Mouse (Mus musculus) left cerebral cortex, postnatal 10 days (tissue): ENCODE measurements at regions not wholly inside any gene's neighbourhood (a gene's known extent, or its start where the extent isn't known, plus 50 kb on each side); places are given as distances from the start of the nearest gene placed in this dataset.
"Not testable (repeated sequence)": the region's sequence is repeated elsewhere in the genome, so short reads cannot be mapped to it uniquely, and the experiment has no call there.

Source experiments
- DNase-seq, 2 experiments: peaks; one replicate each; pipeline ENCODE4 v3.0.0; 2021 to 2022; ENCODE audit warnings: low spot score in 2 of 2, mixed read lengths in 1 of 2; ENCODE audit errors: extremely low spot score in 1 of 2
- intact Hi-C: fragments of 180-260 bp; cut with DNase I; formaldehyde crosslinking; loops from one replicate; pipeline ENCODE4 v1.15.1; 2025

GRCm38 (mm10) chr8:102223097-102223496 is 562.3 kb downstream of the Cdh11 start:
- intact Hi-C loops, result no loop called here
- no peak for DNase-seq

GRCm38 (mm10) chr8:102205633-102206032 is 579.8 kb downstream of the Cdh11 start:
- intact Hi-C loops, result no loop called here

GRCm38 (mm10) chr8:102159541-102160197 is 625.8 kb downstream of the Cdh11 start:
- intact Hi-C loops, result no loop called here

More at GRCm38 (mm10) chr8:102205633-102206032, 579.8 kb downstream of the Cdh11 start:
- no peak for DNase-seq

GRCm38 (mm10) chr8:102118657-102119056 is 666.8 kb downstream of the Cdh11 start:
- intact Hi-C loops, result no loop called here
- DNase-seq, result no peak

More at GRCm38 (mm10) chr8:102159541-102160197, 625.8 kb downstream of the Cdh11 start:
- DNase-seq, result no peak

GRCm38 (mm10) chr8:102116846-102117403 is 668.5 kb downstream of the Cdh11 start:
- DNase-seq, result no peak
- intact Hi-C loops, result no loop called here

- intact Hi-C loops, result no loop called here
- no peak for DNase-seq
Observed at GRCm38 (mm10) chr8:102103773-102104172, 681.7 kb downstream of the Cdh11 start.

GRCm38 (mm10) chr8:102096726-102097125 is 688.7 kb downstream of the Cdh11 start:
- intact Hi-C loops, result no loop called here

GRCm38 (mm10) chr8:102085927-102086326 is 699.5 kb downstream of the Cdh11 start:
- intact Hi-C loops, result no loop called here
- peak; percentile 42 to 53 for DNase-seq

More at GRCm38 (mm10) chr8:102096726-102097125, 688.7 kb downstream of the Cdh11 start:
- no peak for DNase-seq

- DNase-seq, result no peak
- intact Hi-C loops, result no loop called here
Observed at GRCm38 (mm10) chr8:102075611-102076010, 709.8 kb downstream of the Cdh11 start.

- no peak for DNase-seq
- intact Hi-C loops, result no loop called here
Observed at GRCm38 (mm10) chr8:102064137-102064536, 721.3 kb downstream of the Cdh11 start.

GRCm38 (mm10) chr8:102053429-102053828 is 732.0 kb downstream of the Cdh11 start:
- intact Hi-C loops, result no loop called here
- no peak for DNase-seq

GRCm38 (mm10) chr8:102026956-102027927 is 758.2 kb downstream of the Cdh11 start:
- no peak for DNase-seq
- intact Hi-C loops, result no loop called here

- intact Hi-C loops, result no loop called here
- DNase-seq, result no peak
Observed at GRCm38 (mm10) chr8:102024472-102024871, 761.0 kb downstream of the Cdh11 start.

GRCm38 (mm10) chr8:102017776-102018175 is 767.7 kb downstream of the Cdh11 start:
- intact Hi-C loops, result no loop called here

GRCm38 (mm10) chr8:102000326-102001016 is 785.0 kb downstream of the Cdh11 start:
- intact Hi-C loops, result no loop called here
- peak; percentile 8 to 9 for DNase-seq

More at GRCm38 (mm10) chr8:102017776-102018175, 767.7 kb downstream of the Cdh11 start:
- no peak for DNase-seq

GRCm38 (mm10) chr8:101996761-101997160 is 788.7 kb downstream of the Cdh11 start:
- intact Hi-C loops, DNase-seq: not testable (repeated sequence)

- peak in 1 of 2 experiments; percentile 16 for DNase-seq
Observed at GRCm38 (mm10) chr8:101956832-101957231, 828.6 kb downstream of the Cdh11 start.

GRCm38 (mm10) chr8:101950599-101950998 is 834.8 kb downstream of the Cdh11 start:
- intact Hi-C loops, result no loop called here
- no peak for DNase-seq

More at GRCm38 (mm10) chr8:101956832-101957231, 828.6 kb downstream of the Cdh11 start:
- intact Hi-C loops, result no loop called here

GRCm38 (mm10) chr8:101937859-101938258 is 847.6 kb downstream of the Cdh11 start:
- intact Hi-C loops, result no loop called here
- no peak for DNase-seq
